Mouse (Mus musculus): ENCODE results near the gene Mars.
"Not testable (repeated sequence)": the region's sequence is repeated elsewhere in the genome, so short reads cannot be mapped to it uniquely, and the experiment has no call there.

Gene Mars

GRCm38 (mm10) chr10:127337536-127338099 is 26.0 kb upstream of the Mars start:
- DNase-seq (ENCODE audit: low spot score in 2 of 2) = no peak

DNA sequence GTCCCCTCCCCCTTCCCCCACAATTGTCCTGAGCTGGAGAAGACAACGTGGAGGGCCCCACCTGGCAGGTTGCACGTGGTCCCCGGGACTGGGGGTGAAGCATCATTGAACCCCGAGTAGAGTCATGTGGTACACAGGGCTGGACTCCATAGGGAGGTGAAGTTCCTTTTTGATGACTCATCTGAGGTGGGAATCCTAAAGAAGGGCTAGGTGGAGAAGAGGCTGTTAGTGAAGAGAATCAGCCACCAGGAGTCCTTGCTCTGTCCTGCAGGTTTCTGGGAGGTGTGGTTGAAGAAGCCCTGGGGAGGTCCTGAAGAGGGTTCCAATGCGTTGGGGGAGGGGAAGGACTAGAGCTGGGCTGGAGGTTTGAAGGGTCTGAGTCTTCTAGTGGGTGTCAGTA is 25.4 kb upstream of the Mars start:
- DNase-seq (ENCODE audit: low spot score in 2 of 2) = no peak

- no peak for DNase-seq (ENCODE audit: low spot score in 2 of 2)
Observed at GRCm38 (mm10) chr10:127335271-127335670, 23.7 kb upstream of the Mars start.

- no peak for DNase-seq (ENCODE audit: low spot score in 2 of 2)
Observed at GRCm38 (mm10) chr10:127333152-127333551, 21.6 kb upstream of the Mars start.

DNA sequence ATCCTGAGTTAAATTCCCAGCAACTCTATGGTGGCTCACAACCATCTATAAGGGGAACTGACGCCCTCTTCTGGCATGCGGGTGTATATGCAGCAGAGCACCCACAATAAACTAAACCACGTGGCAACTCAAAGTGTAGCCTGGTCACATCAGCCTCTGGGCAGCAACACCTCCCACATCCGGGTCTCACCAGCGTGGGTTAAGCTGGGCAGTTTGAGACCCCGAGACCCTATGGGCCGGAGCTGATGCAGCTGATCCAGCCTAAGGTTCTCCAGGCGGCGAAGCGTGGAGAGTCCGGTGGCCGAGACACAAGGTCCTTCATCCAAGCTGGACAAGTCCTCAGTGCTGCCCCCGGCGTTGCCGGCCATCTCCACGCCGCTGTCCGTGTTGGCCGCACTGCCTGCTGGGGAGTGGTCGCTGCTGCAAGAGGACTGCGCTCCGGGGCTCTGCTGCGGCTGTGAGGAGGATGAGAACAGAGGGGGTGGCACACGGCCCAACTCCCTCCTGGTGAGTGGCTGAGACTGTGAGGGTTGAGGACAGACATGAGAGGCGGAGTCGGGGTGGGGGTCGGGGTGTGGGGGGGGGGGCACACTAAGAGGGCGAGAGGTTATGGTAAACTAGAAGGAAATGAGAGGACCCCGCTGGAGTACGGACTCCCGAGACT is 20.8 kb upstream of the Mars start:
- DNase-seq (ENCODE audit: low spot score in 2 of 2) = no peak

GRCm38 (mm10) chr10:127330212-127330611 is 18.6 kb upstream of the Mars start:
- DNase-seq (ENCODE audit: low spot score in 2 of 2) = no peak

GRCm38 (mm10) chr10:127327461-127328145 is 16.0 kb upstream of the Mars start:
- no peak for DNase-seq (ENCODE audit: low spot score in 2 of 2)

- DNase-seq (ENCODE audit: low spot score in 2 of 2) = no peak
Observed at GRCm38 (mm10) chr10:127326828-127327227, 15.2 kb upstream of the Mars start.

DNA sequence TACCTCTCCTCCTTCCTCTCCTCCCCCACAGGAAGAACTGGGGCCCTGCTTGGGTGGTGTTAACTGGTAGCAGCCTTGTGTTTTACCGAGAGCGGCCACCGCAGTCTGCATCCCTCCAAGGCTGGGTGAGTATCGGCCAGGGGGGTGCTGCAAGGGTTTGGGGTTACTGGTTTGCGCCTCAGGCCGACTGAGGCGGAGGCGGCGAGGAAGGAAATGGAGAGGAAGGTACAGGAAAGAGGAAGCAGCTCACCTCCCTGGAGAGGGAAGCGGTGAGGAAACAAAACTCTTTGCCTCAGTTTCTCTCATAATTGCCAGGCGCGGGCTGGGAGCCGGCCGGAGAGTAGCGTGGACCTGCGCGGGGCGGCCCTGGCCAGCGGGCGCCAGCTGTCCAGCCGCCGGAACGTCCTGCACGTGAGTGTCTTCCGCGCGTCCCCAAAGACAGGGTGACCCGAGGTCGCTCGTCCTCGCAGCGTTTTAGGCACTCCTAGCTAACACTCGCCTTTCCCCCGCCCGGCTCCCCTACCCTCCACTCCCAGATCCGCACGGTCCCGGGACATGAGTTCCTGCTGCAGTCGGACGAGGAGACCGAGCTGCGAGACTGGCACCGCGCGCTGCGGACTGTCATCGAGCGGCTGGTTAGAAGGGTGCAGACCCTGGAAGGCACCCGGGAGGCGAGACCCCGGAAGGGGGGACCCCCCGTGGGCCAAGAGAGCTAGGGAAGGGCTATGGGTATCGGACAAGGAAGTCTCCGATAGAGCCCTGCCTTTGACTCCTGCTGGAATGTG is 14.6 kb upstream of the Mars start:
- no peak for DNase-seq (ENCODE audit: low spot score in 2 of 2)

- DNase-seq (ENCODE audit: low spot score in 2 of 2) = no peak
Observed at GRCm38 (mm10) chr10:127325454-127326016, 13.9 kb upstream of the Mars start.

DNA sequence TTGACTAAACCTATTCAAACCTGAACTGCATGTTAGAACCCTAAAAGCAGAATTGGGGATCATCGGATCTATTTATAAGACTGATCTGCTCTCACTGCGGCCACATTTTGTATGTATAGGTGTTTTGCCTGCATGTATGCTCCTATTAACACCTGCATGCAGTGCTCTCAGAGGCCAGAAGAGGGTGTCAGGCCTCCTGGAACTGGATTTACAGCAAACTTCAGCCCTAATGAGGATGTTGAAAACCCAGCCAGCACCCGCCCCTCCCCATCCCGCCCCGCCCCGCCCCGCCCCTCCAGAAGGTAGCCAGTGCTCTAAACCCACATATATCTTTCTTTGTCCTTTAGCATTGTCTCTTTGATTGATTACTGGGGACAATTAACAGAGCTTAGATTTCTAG is 12.9 kb upstream of the Mars start:
- DNase-seq (ENCODE audit: low spot score in 2 of 2) = no peak

DNA sequence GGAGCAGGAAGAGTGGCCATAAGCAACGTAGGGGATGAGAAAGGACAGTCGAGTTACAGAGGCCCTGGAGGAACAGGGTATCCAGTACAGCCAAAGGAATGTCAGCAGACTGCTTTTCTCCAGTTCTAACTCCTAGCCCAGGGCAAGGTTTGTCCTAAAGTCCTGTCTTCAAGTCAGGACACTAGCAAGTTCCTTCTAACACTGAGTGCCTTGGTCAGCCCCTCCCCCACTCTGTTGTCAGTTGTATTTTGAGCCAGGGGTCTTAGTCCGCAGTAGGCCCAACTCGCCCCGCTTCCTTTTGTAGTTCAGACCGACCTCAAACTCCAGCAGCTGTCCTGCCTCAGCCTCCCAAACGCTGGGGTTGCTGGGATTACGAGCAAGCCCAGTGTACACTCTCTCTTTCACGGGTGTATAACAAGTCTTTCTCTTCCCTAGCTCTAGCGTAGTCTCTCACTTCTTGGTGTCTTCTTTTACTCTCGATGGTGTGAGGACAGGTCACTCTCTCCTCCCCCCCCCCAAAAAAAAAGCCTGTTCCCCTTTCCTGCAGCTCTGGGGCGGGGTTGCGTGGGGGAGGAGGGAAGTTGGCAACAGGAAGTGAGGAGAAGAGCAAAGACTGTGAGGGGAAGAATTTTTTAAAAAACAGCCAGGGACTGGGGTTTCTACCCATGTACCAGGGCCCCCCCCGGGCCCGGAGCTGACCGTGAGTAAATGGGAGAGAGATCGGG is 11.7 kb upstream of the Mars start:
- no peak for DNase-seq (ENCODE audit: low spot score in 2 of 2)

DNA sequence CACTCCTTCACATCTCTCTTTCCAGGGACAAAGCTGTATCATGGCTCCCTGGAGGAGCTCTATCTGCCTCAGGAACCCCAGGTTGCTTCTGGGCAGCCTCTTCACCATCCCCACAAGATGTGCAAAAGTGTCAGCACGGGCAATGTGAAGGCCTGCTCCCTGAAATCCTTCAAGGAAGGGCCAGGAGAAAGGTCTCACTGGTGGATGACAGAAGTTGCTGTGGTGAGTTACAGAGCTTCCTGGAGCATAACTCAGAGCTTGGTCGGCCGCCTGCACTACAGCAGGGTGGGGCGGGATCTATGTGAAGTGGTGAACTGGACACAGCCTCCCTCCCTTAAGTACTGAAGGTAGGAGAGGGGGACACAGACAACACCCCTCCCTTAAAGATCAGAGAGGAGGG is 11.1 kb upstream of the Mars start:
- DNase-seq (ENCODE audit: low spot score in 2 of 2) = no peak

- DNase-seq (ENCODE audit: low spot score in 2 of 2) = no peak
Observed at GRCm38 (mm10) chr10:127322178-127322577, 10.6 kb upstream of the Mars start.

GRCm38 (mm10) chr10:127321621-127322020 is 10.0 kb upstream of the Mars start, which contains the start of gene Arhgap9:
Gene Arhgap9, plus strand, starts transcription at chr10:127321964.
- no peak for DNase-seq (ENCODE audit: low spot score in 2 of 2)

DNA sequence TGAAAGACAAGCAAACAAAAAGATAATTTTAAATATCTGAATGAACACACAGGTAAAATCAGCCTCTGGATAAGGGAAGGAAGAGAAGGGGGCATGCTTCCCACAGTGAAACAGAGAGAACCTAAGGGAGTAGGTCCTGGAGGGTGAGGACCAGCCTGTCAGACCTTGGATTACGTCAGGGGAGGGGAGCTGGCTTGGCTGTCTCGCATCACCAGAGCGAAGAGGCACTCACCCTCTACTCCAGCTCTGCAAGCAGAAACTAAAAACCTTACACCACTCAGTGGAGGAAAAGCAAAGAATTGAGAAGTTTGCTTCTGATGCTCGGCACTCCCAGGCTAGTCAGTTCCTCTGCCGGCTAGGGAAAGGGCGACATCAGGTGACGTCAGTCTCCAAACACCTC is 8.4 kb upstream of the Mars start:
- no peak for DNase-seq (ENCODE audit: low spot score in 2 of 2)

DNA sequence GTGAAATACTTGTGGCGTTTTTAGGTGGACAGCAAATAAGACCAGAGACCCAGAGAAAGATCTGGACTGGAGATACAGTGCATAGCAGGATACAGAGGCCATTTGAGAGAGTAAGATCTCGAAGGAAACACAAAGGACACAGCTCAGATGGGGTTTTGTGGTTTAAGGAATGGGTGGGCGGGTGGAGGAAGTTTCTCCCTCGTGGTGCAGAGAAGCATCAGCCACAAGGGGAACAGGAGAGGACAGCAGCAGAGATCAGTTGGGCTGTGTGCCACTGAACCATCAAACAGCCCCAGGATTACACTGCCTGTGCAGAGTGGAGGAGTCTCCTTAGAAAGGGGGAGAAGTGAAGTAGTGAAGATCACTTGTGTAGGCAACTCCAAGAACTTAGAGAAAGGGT is 6.4 kb upstream of the Mars start:
- DNase-seq (ENCODE audit: low spot score in 2 of 2) = no peak

DNA sequence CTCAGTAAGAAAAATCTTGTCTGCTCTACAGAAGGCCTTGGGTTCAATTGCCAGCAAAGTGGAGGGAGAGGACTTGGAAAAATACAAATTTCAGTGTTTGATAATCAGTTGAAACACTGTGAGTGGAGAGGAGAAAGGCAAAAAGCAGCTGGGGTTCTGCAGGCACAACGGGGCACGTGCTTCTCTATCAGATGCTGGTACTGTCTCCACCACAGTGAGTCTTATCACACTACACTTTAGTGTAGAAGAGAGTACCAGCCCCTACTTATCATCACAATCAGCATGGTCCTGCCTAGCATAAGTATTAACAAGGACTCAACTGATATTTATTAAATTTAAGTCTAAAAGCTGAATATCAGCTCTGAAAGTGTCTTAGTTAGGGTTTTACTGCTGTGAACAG is 5.7 kb upstream of the Mars start:
- no peak for DNase-seq (ENCODE audit: low spot score in 2 of 2)

GRCm38 (mm10) chr10:127314950-127315349 is 3.4 kb upstream of the Mars start:
- not testable (repeated sequence) for DNase-seq (ENCODE audit: low spot score in 2 of 2)

GRCm38 (mm10) chr10:127313516-127313915 is 1.9 kb upstream of the Mars start:
- DNase-seq (ENCODE audit: low spot score in 2 of 2) = not testable (repeated sequence)

DNA sequence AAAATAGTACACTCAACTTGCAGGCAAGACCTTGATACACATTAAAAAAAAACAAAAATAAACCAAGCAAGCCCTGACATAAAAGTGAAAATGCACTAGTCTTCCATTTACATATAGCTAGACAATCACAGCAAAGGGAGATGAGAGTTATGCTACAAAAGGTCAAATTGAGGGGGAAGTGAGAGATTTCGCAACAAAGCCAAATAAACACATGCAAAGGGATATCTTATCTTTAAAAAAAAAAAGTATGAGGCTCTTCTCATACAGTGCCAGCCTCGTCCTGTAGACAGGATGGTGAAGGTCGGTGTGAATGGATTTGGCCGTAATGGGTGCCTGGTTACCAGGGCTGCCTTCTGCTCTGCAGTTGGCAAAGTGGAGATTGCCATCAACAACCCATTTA is 1.3 kb upstream of the Mars start:
- DNase-seq (ENCODE audit: low spot score in 2 of 2) = no peak

- peak; percentile 82 to 86 for DNase-seq (ENCODE audit: low spot score in 2 of 2)
Observed at GRCm38 (mm10) chr10:127312356-127312676, 730 bp upstream of the Mars start.
